Mouse (Mus musculus) cerebellum, postnatal 10 days (tissue): Measurements from ENCODE around the gene Phpt1.
A peak's percentile ranks its signal among the peaks of the same experiment; 100 is the strongest.

Source experiments
- DNase-seq, 2 experiments: peaks; one replicate each; pipeline ENCODE4 v3.0.0; 2021; ENCODE audit warnings: mixed read lengths in 2 of 2

Phpt1 gene

DNA sequence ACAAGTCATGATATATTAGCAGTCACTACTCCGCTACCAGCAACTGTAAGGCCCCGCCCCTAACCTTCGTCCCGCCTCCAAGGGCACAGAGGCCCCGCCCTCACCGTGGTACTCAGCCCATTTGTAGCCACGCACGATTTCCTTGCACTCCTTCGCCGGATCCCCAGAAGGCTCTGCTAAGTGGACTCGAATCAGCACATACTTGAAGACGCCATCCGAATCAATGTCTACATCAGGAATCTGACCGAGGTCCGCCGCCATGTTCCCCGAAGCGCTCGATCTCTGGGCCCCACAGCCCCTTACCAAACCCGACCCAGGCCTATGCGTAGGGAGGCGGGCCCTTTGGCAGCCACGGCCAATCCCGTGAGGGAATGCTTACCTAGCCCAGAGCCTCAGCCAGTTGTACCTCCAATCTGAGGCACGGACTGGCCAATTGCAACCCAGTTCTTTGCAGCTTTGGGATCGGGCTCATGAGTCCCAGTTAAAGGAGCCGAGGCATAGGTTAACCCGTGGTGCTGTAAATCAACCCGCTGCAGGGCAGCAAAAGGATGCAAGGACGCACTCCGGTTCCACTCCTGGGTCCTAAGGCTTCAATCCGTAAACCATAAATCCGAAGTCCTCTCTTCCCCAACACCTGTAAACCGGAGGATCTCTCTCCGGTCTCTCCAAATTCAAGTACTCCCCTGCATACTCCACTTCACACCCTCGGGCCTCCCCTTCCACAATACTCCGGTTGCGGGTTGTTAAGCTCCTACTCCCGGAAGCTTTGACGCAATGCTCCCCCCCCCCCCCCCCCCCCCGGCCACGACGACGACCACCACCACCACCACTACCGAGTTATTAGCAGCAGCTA lies at the start of gene Phpt1, which contains the start of gene Mamdc4:
Phpt1 (minus strand) TSS at position 646 of the 853 bp plus-strand sequence.
Mamdc4 (minus strand) TSS at position 267 of the 853 bp plus-strand sequence.
- peak; percentile 96 to 98 for DNase-seq

DNA sequence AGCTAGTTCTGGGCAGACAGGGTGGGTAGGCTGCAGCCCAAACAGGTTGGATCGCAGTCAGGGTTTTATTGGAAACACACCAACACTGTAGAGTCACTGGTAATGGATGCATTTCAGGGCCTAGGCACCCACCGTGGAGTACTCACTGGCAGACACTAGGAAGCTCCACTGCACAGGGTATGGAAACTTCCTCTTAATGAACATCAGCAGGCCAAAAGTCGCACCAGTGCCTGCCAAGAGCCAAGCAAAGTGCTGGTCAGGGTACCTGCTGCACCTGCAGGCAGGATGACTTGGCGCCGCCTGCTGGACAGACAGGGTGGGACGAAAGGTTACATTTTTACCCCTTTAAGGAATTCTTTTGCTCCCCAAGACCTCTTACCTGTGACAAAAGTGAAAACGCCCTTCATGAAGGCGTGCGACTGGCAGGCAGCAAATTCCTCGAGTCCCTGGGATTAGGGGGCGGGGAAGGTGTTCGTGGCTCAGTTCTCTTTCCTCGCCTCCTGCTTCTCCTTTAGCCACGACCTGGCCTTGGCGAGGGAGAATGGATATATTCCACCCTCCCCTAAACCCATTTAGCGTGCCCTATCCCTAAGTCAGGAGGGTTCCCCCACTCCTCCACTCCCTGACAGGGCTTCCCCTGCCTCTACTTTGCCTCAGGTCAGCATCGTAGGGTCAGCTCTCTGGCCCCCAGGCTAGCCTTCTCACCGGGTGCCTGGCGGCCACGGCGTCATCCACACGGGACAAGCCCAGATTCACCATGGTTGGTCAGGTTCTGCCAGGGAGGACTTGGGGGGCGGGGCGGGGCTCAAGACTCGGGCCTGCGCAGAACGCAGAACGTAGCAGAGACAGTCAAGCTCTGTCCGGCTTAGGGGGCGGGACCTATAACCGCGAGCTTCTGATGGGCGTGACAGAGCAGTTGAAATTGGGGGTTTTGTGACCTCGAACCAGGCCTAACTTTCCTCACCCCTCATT lies 46.5 kb upstream of the Phpt1 start, which contains the start of gene Tmem141:
Tmem141 (minus strand) TSS at position 777 of the 972 bp plus-strand sequence.
- peak; percentile 92 to 95 for DNase-seq

GRCm38 (mm10) chr2:25620852-25621228 lies 45.8 kb upstream of the Phpt1 start:
- DNase-seq = no peak

GRCm38 (mm10) chr2:25620386-25620785 lies 45.4 kb upstream of the Phpt1 start:
- DNase-seq = no peak

GRCm38 (mm10) chr2:25617578-25617977 lies 42.6 kb upstream of the Phpt1 start, which contains the start of gene Ccdc183:
Ccdc183 (minus strand) TSS chr2:25617678.
- no peak for DNase-seq

DNA sequence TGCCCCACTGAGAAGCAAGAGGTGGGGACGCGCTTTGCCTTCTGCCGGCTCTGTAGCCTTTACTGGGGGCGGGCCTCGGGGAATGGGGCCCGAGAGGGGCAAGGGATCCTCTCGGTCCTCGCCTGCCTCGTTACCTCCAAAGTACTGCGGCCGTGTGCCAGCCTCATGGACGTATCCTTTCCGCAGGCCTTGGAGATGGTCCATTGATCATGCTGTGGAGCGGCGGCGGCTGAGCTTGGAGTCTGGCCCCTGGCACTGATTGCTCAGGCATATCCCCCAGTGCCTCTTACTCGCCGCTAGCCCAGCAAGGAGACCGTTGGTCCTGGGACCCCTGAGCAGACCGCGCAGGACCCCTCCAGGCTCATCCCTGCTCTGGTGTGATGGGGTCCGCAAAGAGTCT lies 41.4 kb upstream of the Phpt1 start:
- DNase-seq = peak; percentile 65 to 71

- DNase-seq = peak in 1 of 2 experiments; percentile 46
Measured at GRCm38 (mm10) chr2:25608671-25609070, 33.6 kb upstream of the Phpt1 start.

GRCm38 (mm10) chr2:25607761-25608622 lies 33.0 kb upstream of the Phpt1 start, which contains the start of gene Rabl6:
Rabl6 (minus strand) TSS chr2:25608521.
- DNase-seq = peak; percentile 94 to 96

DNA sequence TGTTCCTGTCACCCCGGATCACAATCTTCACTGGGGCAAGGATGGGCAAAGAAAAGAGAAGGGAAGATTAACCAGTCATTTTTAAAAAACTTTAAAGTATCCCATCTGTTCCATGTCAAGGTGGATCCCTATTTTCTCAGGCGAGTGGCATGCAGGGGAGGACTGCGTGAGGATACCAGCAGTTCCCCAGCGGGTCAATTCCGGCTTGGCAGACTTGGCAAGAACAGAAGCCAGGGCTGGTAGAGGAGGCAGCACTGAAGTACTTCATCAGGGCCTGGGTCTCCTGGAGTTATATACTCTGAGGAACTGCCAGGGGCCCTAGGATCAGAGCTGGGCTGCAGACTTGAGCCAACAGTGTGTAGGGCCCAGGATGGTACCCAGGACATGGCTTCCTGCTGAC lies 27.5 kb upstream of the Phpt1 start:
- DNase-seq = no peak

GRCm38 (mm10) chr2:25600037-25600436 lies 25.0 kb upstream of the Phpt1 start:
- no peak for DNase-seq

DNA sequence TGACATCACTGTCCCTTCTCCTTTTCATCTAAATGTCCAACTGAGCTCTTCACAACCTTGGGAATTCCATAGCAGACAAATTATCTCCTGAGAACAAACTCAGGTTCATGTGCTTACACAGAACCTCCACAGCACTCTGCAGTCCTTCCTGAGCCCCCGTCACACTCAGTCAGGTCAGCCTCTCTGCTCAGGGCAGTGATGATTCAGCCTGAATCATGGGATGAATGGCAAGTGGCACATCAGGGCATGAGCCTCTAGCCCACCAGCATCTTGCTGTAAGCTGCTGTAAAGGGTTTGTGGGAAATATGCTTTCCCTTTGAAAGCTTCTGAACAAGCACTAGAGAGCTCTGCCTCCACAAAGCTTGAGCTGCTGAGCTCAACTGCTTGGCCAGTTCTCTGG lies 23.7 kb upstream of the Phpt1 start:
- DNase-seq = no peak

- no peak for DNase-seq
Measured at GRCm38 (mm10) chr2:25596765-25597510, 21.9 kb upstream of the Phpt1 start.

GRCm38 (mm10) chr2:25591863-25592262 lies 16.8 kb upstream of the Phpt1 start:
- peak; percentile 70 to 74 for DNase-seq

DNA sequence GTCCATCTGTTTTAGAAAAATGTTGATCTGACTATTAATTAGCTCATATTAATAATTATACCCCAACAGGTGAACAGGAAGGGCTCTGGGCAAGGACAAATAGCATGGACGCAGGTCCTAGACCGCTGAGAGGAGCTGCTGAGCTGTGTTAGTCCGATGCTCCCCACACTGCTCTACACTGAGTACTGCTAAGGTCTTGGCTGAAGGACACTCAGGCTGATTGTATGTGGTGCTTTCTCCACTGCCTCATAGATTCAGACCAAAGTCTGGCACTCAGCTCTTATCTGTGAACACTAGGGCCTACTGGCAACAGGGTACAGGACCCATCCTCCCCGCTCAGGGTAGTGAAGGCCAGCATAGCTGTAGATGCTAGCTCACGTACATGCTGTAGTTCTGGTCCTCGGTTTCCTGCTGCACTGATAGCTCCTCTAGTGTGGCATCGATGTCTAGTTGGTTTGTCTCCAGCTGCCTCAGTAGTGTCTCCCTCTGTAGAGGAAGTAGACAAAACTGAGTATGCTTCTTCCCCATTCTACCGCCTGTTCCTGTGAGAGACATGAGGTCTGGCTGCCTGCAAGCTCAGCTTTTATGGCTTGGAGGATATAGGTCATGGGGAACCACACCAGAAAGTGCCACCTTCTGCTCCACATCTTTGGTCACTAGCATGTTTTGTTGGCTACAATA lies 13.3 kb upstream of the Phpt1 start:
- peak in 1 of 2 experiments; percentile 14 for DNase-seq

DNA sequence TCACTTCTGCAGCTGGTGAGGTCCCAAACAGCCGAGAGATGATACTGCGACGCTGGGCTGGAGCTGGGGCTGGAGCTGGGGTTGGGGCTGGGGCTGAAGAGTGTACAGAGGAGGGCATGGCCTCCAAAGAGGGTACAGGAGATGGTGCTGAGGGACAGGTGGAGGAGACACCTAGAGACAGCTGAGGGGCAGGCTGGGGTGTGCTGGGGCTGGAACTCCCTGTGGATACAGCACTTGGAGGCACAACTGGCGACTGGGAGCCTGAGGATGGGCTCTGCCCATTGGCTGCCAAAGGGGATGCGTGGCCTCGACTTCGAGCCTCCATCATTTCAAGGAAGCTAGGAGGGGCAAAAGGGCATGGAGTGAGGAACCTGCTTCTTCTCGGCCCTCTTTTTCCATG lies 12.3 kb upstream of the Phpt1 start:
- no peak for DNase-seq

- DNase-seq = peak; percentile 54 to 62
Measured at GRCm38 (mm10) chr2:25585601-25586000, 10.6 kb upstream of the Phpt1 start.

GRCm38 (mm10) chr2:25584856-25585255 lies 9.8 kb upstream of the Phpt1 start:
- peak; percentile 39 to 53 for DNase-seq

DNA sequence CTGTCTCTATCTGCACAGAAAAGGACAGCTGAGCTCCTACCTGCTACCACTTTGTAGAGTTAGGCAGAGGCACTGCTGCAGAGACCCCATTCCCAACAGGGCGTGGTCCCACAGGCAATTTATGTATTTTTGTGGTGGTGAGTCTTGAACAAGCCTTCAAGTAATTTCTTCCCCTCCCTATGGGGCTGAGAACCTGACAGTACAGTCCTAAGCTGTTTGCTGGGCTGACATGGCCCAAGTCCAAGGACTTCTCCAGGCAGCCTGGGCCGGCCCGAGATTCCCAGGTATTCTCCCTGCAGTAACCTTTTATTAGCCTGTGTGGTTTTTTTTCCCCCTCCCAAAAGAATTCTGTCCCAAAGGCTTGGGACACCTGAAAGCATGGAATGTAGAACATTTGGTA lies 9.1 kb upstream of the Phpt1 start:
- peak; percentile 56 to 61 for DNase-seq

DNA sequence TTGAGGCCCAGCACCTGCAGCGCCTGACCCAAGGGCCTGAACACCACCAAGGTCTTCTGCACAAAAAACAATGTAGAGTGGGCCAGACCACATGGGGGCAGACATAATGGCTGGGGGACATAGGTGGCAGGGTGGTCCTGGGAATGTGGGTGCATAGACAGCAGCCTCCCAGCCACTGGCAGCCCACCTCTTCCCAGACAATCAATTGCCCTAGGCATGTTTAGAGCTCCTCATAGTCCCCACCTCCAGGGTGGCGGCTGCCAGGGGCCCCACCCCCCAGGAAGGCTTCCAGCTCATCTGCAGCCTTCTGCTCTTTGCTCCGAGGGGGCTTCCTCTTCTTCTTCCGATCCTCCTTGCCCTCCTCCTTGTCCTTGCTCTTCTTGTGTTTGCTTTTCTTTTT lies 8.5 kb upstream of the Phpt1 start:
- DNase-seq = peak; percentile 60 to 69

GRCm38 (mm10) chr2:25583120-25583481 lies 8.1 kb upstream of the Phpt1 start:
- peak; percentile 55 to 60 for DNase-seq
